In the genomic region with DNA sequence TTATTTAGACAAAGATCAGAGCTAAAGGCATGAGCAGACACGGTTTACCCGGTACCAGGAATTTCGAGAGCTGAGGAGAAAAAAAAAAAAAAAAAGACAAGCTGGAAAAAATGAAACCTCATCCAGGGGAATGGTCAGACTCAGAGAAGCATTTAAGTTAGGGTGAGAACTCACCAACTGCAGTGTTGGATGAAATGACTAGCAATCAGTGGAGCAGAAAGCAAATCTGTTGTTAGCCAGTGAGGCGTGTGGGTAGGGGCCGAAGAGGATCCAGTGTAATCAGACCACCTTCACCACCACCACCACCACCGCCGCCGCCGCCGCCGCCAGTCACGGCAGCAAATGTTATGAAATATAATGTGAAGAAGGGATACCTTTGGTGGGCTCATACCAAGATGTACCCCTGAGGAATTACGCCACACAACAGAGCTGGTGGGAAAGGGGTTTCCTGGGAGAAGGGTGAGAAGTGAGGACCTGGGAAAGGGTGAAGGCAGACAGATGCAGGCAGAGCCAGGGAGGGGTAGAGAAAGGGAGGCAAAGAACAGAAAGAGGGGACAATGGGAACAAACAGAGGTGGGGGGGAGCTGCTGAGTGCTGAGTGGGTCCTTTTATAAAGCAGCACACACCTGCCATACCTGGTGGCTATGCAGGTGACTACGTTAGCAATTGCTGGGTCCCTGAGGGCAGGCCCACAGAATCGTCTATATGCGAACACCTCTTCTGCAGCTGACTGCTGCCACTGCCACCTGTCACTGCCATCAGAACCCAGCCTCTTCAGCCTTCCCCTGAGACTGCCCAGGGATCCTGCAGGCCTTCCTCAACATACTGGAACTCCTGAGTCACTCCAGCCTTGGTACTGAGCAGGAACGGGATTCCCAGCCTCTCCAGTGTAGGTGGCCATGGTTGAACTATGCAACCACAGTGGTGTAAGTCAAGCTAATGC, we compare ENCODE assay signal across 12 mouse cellular contexts. TPM values are rescaled to one million over a fixed set of nuclear protein-coding genes. Genes with fewer than 3 reads are reported as not detected.
A peak's percentile ranks its signal among the peaks of the same experiment; 100 is the strongest.
DNase-seq lines count a peak whose midpoint lies in the region; ATAC-seq and TF ChIP-seq lines count a peak whose summit lies in the region.
"Had no signal": no experiment of that assay in that cellular context is flagged by ENCODE, and none has a peak within 500 bp of the region (broad histone marks: within the 10 kb centered on the region; RNA-seq: fewer than 3 reads in every experiment).

No protein-coding gene starts in this region.

- peak; percentile 42 to 61 for DNase-seq in cerebellum, postnatal 14 days
- DNase-seq in cerebellum, adult 8-10 months: no peak
- no peak for DNase-seq in midbrain, embryonic 10.5 days (ENCODE audit: low spot score)
- no peak for DNase-seq in ovary, adult 18-20 months (ENCODE audit: low spot score)
- no peak for DNase-seq in spleen, postnatal 10 days (ENCODE audit: low spot score in 2 of 2)
- no peak for DNase-seq in gastrocnemius, postnatal 10 days
- DNase-seq: gastrocnemius, postnatal 25 days had no signal

- peaks cover 9% of the 10 kb centered on the region; the same call in 1 of the 2 replicates for H3K27me3 ChIP-seq in E14TG2a.4 (ENCODE audit: insufficient read depth, low read length)
- H3K27me3 ChIP-seq in forebrain, embryonic 13.5 days: no peaks in the 10 kb centered on the region
- H3K27me3 ChIP-seq in midbrain, embryonic 10.5 days (ENCODE audit: low read depth, poor library complexity, severe bottlenecking): no peaks in the 10 kb centered on the region

- no peaks in the 10 kb centered on the region for H3K36me3 ChIP-seq in E14TG2a.4 (ENCODE audit: insufficient read depth, low read length)
- H3K36me3 ChIP-seq in forebrain, embryonic 13.5 days (ENCODE audit: poor library complexity, severe bottlenecking): no peaks in the 10 kb centered on the region
- no peaks in the 10 kb centered on the region for H3K36me3 ChIP-seq in midbrain, embryonic 10.5 days

- no peak for TF ChIP-seq CTCF in E14TG2a.4 (conservative IDR thresholded peaks at IDR 0.05; ENCODE audit: low read length)

- 0 out of 2 replicates have a peak overlapping the region, but pooled peaks have one; percentile 3 for H3K9ac ChIP-seq in forebrain, embryonic 13.5 days
- H3K9ac ChIP-seq: liver, embryonic 14.5 days had no signal

- H3K9me3 ChIP-seq in E14TG2a.4 (ENCODE audit: low read length): no peaks in the 10 kb centered on the region
- H3K9me3 ChIP-seq in forebrain, embryonic 13.5 days (replicated peaks): no peaks in the 10 kb centered on the region
- H3K9me3 ChIP-seq in midbrain, embryonic 10.5 days (replicated peaks): no peaks in the 10 kb centered on the region

- H3K4me1 ChIP-seq in E14TG2a.4 (replicated peaks; ENCODE audit: low read depth, low read length): peaks cover 20% of the 10 kb centered on the region
- peaks cover 10% of the 10 kb centered on the region for H3K4me1 ChIP-seq in forebrain, embryonic 13.5 days
- H3K4me1 ChIP-seq in midbrain, embryonic 10.5 days: peaks cover 22% of the 10 kb centered on the region

- H3K4me3 ChIP-seq in E14TG2a.4 (replicated peaks; ENCODE audit: low read length): peak overlapping the region; percentile 35; the same call in 1 of the 2 replicates
- no peak overlapping the region for H3K4me3 ChIP-seq in forebrain, embryonic 13.5 days
- H3K4me3 ChIP-seq in midbrain, embryonic 10.5 days: 0 out of 2 replicates have a peak overlapping the region, but pooled peaks have one; percentile 21

- H3K27ac ChIP-seq in forebrain, embryonic 13.5 days: no peak overlapping the region
- H3K27ac ChIP-seq in midbrain, embryonic 10.5 days (replicated peaks): peak overlapping the region; percentile 17; the same call in 1 of the 2 replicates
- H3K27ac ChIP-seq: liver, embryonic 14.5 days had no signal

- WGBS in forebrain, embryonic 13.5 days: 43% methylated on average over 17 of the region's 17 CpGs
- WGBS in midbrain, embryonic 10.5 days: 61% methylated on average over 17 of the region's 17 CpGs

- H3K4me2 ChIP-seq in forebrain, embryonic 13.5 days: peak overlapping the region; percentile 40

- ATAC-seq in forebrain, embryonic 13.5 days: no peak

RNA-seq across cellular contexts. Expression of gene Mfap4, which starts 7.4 kb away (rescaled TPM):
- 56.9 and 57.1 TPM in 2 replicates for polyA plus RNA-seq in forebrain, embryonic 13.5 days (2015; fragmentation: Nextera tagmentation; extraction: Ambion mirVana)
- 38.4 and 59.9 TPM in 2 replicates for polyA plus RNA-seq in midbrain, embryonic 10.5 days (2016; fragmentation: Nextera tagmentation; extraction: Ambion mirVana)
- total RNA-seq in gastrocnemius, postnatal 10 days (2021): 100 to 1,000 TPM; 245 to 288 TPM
- total RNA-seq: neutrophil, adult 5-6 weeks had no signal
- polyA plus RNA-seq: C2C12 had no signal

RNA-seq across cellular contexts. Expression of gene Mapk7, which starts 16.4 kb away (rescaled TPM):
- 91.2 and 96.8 TPM in 2 replicates for polyA plus RNA-seq in forebrain, embryonic 13.5 days (2015; fragmentation: Nextera tagmentation; extraction: Ambion mirVana)
- 89.2 and 94.6 TPM in 2 replicates for polyA plus RNA-seq in midbrain, embryonic 10.5 days (2016; fragmentation: Nextera tagmentation; extraction: Ambion mirVana)
- 10 to 100 TPM in 1 of 2 experiments, 1 to 10 TPM in 1; 8.4 to 12.9 TPM for total RNA-seq in gastrocnemius, postnatal 10 days (2021)

RNA-seq across cellular contexts. Expression of gene Rnf112, which starts 23.9 kb away (rescaled TPM):
- polyA plus RNA-seq in forebrain, embryonic 13.5 days (2015; fragmentation: Nextera tagmentation; extraction: Ambion mirVana): 10.1 and 12.2 TPM in 2 replicates
- 0.42 and 0.66 TPM in 2 replicates for polyA plus RNA-seq in midbrain, embryonic 10.5 days (2016; fragmentation: Nextera tagmentation; extraction: Ambion mirVana)
- total RNA-seq in gastrocnemius, postnatal 10 days (2021): 1 to 10 TPM; 2.0 to 2.6 TPM
- total RNA-seq: neutrophil, adult 5-6 weeks had no signal
- polyA plus RNA-seq: C2C12 had no signal

RNA-seq across cellular contexts. Expression of gene B9d1, which starts 27.1 kb away (rescaled TPM):
- 43.4 and 48.2 TPM in 2 replicates for polyA plus RNA-seq in forebrain, embryonic 13.5 days (2015; fragmentation: Nextera tagmentation; extraction: Ambion mirVana)
- 52.5 and 56.0 TPM in 2 replicates for polyA plus RNA-seq in midbrain, embryonic 10.5 days (2016; fragmentation: Nextera tagmentation; extraction: Ambion mirVana)
- total RNA-seq in gastrocnemius, postnatal 10 days (2021): 1 to 10 TPM; 5.9 to 9.7 TPM
- total RNA-seq: neutrophil, adult 5-6 weeks had no signal

Comparison
In these comparisons a context has a peak if more than half of its experiments do, and no peak if none do; other contexts are left out.
1. DNase-seq: peak in cerebellum, postnatal 14 days (2 of 2); none in cerebellum, adult 8-10 months (single experiment), midbrain, embryonic 10.5 days (single experiment), ovary, adult 18-20 months (single experiment), spleen, postnatal 10 days (0 of 2) and gastrocnemius, postnatal 10 days (single experiment).